Mouse (Mus musculus): Measurements from ENCODE around the gene Cic. TPM values are rescaled to one million over a fixed set of nuclear protein-coding genes. Genes with fewer than 3 reads are reported as not detected.

The Cic gene
- polyA plus RNA-seq, 1 experiment: 47.3 TPM

- peaks cover 49% of the 10 kb centered on the region for H3K4me1 ChIP-seq (ENCODE audit: control insufficient read depth)
- no peak overlapping the region for H3K4me3 ChIP-seq (replicated peaks)
- no peaks in the 10 kb centered on the region for H3K27me3 ChIP-seq (ENCODE audit: control insufficient read depth)
- no peak for TF ChIP-seq TAL1 (IDR thresholded peaks at IDR 0.05; ENCODE audit: low read length)
- TF ChIP-seq GATA1 (IDR thresholded peaks at IDR 0.05; ENCODE audit: low read length): no peak
- H3K9me3 ChIP-seq (ENCODE audit: control insufficient read depth, low read length): peaks cover 10% of the 10 kb centered on the region
- H3K36me3 ChIP-seq (ENCODE audit: control insufficient read depth): peaks cover 72% of the 10 kb centered on the region
These were observed 18.2 kb downstream of the Cic start for GRCm38 (mm10) chr7:25285511-25286238.

- H3K9me3 ChIP-seq (ENCODE audit: control insufficient read depth, low read length): peaks cover 10% of the 10 kb centered on the region
- TF ChIP-seq TAL1 (IDR thresholded peaks at IDR 0.05; ENCODE audit: low read length) (no peak), GATA1 (IDR thresholded peaks at IDR 0.05; ENCODE audit: low read length) (no peak)
- H3K4me3 ChIP-seq (replicated peaks): no peak overlapping the region
- H3K4me1 ChIP-seq (ENCODE audit: control insufficient read depth): peaks cover 43% of the 10 kb centered on the region
- peaks cover 85% of the 10 kb centered on the region for H3K36me3 ChIP-seq (ENCODE audit: control insufficient read depth)
- no peaks in the 10 kb centered on the region for H3K27me3 ChIP-seq (ENCODE audit: control insufficient read depth)
These were observed 19.5 kb downstream of the Cic start for GRCm38 (mm10) chr7:25286989-25287388.

GRCm38 (mm10) chr7:25288011-25288410, 20.5 kb downstream of the Cic start:
- H3K36me3 ChIP-seq (ENCODE audit: control insufficient read depth): peaks cover 95% of the 10 kb centered on the region
- no peak for TF ChIP-seq GATA1 (IDR thresholded peaks at IDR 0.05; ENCODE audit: low read length)
- TF ChIP-seq TAL1 (IDR thresholded peaks at IDR 0.05; ENCODE audit: low read length): no peak
- H3K4me3 ChIP-seq (replicated peaks): no peak overlapping the region
- peaks cover 10% of the 10 kb centered on the region for H3K9me3 ChIP-seq (ENCODE audit: control insufficient read depth, low read length)
- peaks cover 39% of the 10 kb centered on the region for H3K4me1 ChIP-seq (ENCODE audit: control insufficient read depth)
- H3K27me3 ChIP-seq (ENCODE audit: control insufficient read depth): no peaks in the 10 kb centered on the region

GRCm38 (mm10) chr7:25288721-25289120, 21.2 kb downstream of the Cic start:
- peaks cover 99% of the 10 kb centered on the region for H3K36me3 ChIP-seq (ENCODE audit: control insufficient read depth)
- H3K4me1 ChIP-seq (ENCODE audit: control insufficient read depth): peaks cover 32% of the 10 kb centered on the region
- H3K4me3 ChIP-seq (replicated peaks): no peak overlapping the region
- TF ChIP-seq TAL1 (IDR thresholded peaks at IDR 0.05; ENCODE audit: low read length) (no peak), GATA1 (IDR thresholded peaks at IDR 0.05; ENCODE audit: low read length) (no peak)
- peaks cover 10% of the 10 kb centered on the region for H3K9me3 ChIP-seq (ENCODE audit: control insufficient read depth, low read length)
- no peaks in the 10 kb centered on the region for H3K27me3 ChIP-seq (ENCODE audit: control insufficient read depth)

GRCm38 (mm10) chr7:25289925-25290324, 22.4 kb downstream of the Cic start:
- H3K4me3 ChIP-seq (replicated peaks): no peak overlapping the region
- H3K27me3 ChIP-seq (ENCODE audit: control insufficient read depth): no peaks in the 10 kb centered on the region
- H3K4me1 ChIP-seq (ENCODE audit: control insufficient read depth): peaks cover 20% of the 10 kb centered on the region
- TF ChIP-seq TAL1 (IDR thresholded peaks at IDR 0.05; ENCODE audit: low read length) (no peak), GATA1 (IDR thresholded peaks at IDR 0.05; ENCODE audit: low read length) (no peak)
- H3K36me3 ChIP-seq (ENCODE audit: control insufficient read depth): peaks cover 97% of the 10 kb centered on the region
- H3K9me3 ChIP-seq (ENCODE audit: control insufficient read depth, low read length): peaks cover 10% of the 10 kb centered on the region

- no peak; the same call in 1 of the 2 replicates for TF ChIP-seq GATA1 (IDR thresholded peaks at IDR 0.05; ENCODE audit: low read length)
- TF ChIP-seq TAL1 (IDR thresholded peaks at IDR 0.05; ENCODE audit: low read length): no peak
- Histone ChIP-seq H3K36me3 (ENCODE audit: control insufficient read depth) (peaks cover 95% of the 10 kb centered on the region), H3K4me1 (ENCODE audit: control insufficient read depth) (peaks cover 15% of the 10 kb centered on the region), H3K27me3 (ENCODE audit: control insufficient read depth) (no peaks in the 10 kb centered on the region), H3K4me3 (replicated peaks) (no peak overlapping the region), H3K9me3 (ENCODE audit: control insufficient read depth, low read length) (peaks cover 10% of the 10 kb centered on the region)
These were observed 23.0 kb downstream of the Cic start for GRCm38 (mm10) chr7:25290463-25290862.

GRCm38 (mm10) chr7:25290911-25291310, 23.4 kb downstream of the Cic start:
- Histone ChIP-seq H3K27me3 (ENCODE audit: control insufficient read depth) (no peaks in the 10 kb centered on the region), H3K9me3 (ENCODE audit: control insufficient read depth, low read length) (peaks cover 10% of the 10 kb centered on the region), H3K4me1 (ENCODE audit: control insufficient read depth) (peaks cover 11% of the 10 kb centered on the region), H3K4me3 (replicated peaks) (no peak overlapping the region), H3K36me3 (ENCODE audit: control insufficient read depth) (peaks cover 90% of the 10 kb centered on the region)
- TF ChIP-seq TAL1 (IDR thresholded peaks at IDR 0.05; ENCODE audit: low read length) (no peak), GATA1 (IDR thresholded peaks at IDR 0.05; ENCODE audit: low read length) (no peak)

GRCm38 (mm10) chr7:25292107-25292506, 24.6 kb downstream of the Cic start:
- Histone ChIP-seq H3K9me3 (ENCODE audit: control insufficient read depth, low read length) (peaks cover 10% of the 10 kb centered on the region), H3K27me3 (ENCODE audit: control insufficient read depth) (no peaks in the 10 kb centered on the region), H3K4me3 (replicated peaks) (no peak overlapping the region), H3K4me1 (ENCODE audit: control insufficient read depth) (peaks cover 20% of the 10 kb centered on the region), H3K36me3 (ENCODE audit: control insufficient read depth) (peaks cover 78% of the 10 kb centered on the region)
- TF ChIP-seq TAL1 (IDR thresholded peaks at IDR 0.05; ENCODE audit: low read length) (no peak), GATA1 (IDR thresholded peaks at IDR 0.05; ENCODE audit: low read length) (no peak)

GRCm38 (mm10) chr7:25293191-25293739, 25.8 kb downstream of the Cic start:
- Histone ChIP-seq H3K9me3 (ENCODE audit: control insufficient read depth, low read length) (peaks cover 10% of the 10 kb centered on the region), H3K36me3 (ENCODE audit: control insufficient read depth) (peaks cover 67% of the 10 kb centered on the region), H3K4me1 (ENCODE audit: control insufficient read depth) (peaks cover 31% of the 10 kb centered on the region), H3K4me3 (replicated peaks) (no peak overlapping the region), H3K27me3 (ENCODE audit: control insufficient read depth) (no peaks in the 10 kb centered on the region)
- TF ChIP-seq GATA1 (IDR thresholded peaks at IDR 0.05; ENCODE audit: low read length): no peak
- TF ChIP-seq TAL1 (IDR thresholded peaks at IDR 0.05; ENCODE audit: low read length): no peak

All from erythroblast, embryonic 14.5 days (primary cell).